Mouse (Mus musculus): ENCODE results near the gene Cd200. TPM values are rescaled to one million over a fixed set of nuclear protein-coding genes. Genes with fewer than 3 reads are reported as not detected.
"Not testable (repeated sequence)": the region's sequence is repeated elsewhere in the genome, so short reads cannot be mapped to it uniquely, and the experiment has no call there.

The Cd200 gene
- 37.2 and 40.1 TPM in 2 replicates for polyA plus RNA-seq (2015; fragmentation: Nextera tagmentation; extraction: Ambion mirVana)

GRCm38 (mm10) chr16:45408425-45409063 is at the start of gene Cd200:
Gene Cd200 (minus strand): TSS chr16:45409053.
- H3K27ac ChIP-seq (ENCODE audit: low read length): peak within 1 kb of the TSS; percentile 63; the same call in 1 of the 2 replicates
- peak within 1 kb of the TSS; percentile 78 for H3K9ac ChIP-seq (replicated peaks; ENCODE audit: low read length)
- H3K4me1 ChIP-seq (ENCODE audit: insufficient read depth, low read length): no peaks in the 10 kb centered on the region
- no peaks in the 10 kb centered on the region for H3K9me3 ChIP-seq (ENCODE audit: low read length)
- peak within 1 kb of the TSS; percentile 69 for H3K4me3 ChIP-seq (ENCODE audit: low read length)
- no peaks in the 10 kb centered on the region for H3K36me3 ChIP-seq (ENCODE audit: insufficient read depth, low read length)
- H3K4me2 ChIP-seq (replicated peaks; ENCODE audit: low read depth, low read length): peak within 1 kb of the TSS; percentile 77
- no peaks in the 10 kb centered on the region; the same call in 1 of the 2 replicates for H3K27me3 ChIP-seq (ENCODE audit: insufficient read depth, low read length)
- 1% methylated on average over 28 of the region's 28 CpGs for WGBS
- ATAC-seq (ENCODE audit: low FRiP score, low TSS enrichment): peak; percentile 95

- ATAC-seq (ENCODE audit: low FRiP score, low TSS enrichment): no peak
- H3K4me3 ChIP-seq (ENCODE audit: low read length): no peak overlapping the region
- H3K4me1 ChIP-seq (ENCODE audit: insufficient read depth, low read length): no peaks in the 10 kb centered on the region
Observed at GRCm38 (mm10) chr16:45454762-45455161, 45.9 kb upstream of the Cd200 start.

GRCm38 (mm10) chr16:45437230-45437739 is 28.4 kb upstream of the Cd200 start:
- 75% methylated on average over 1 of the region's 1 CpGs for WGBS
- H3K4me3 ChIP-seq (ENCODE audit: low read length): no peak overlapping the region
- H3K27me3 ChIP-seq (ENCODE audit: insufficient read depth, low read length): no peaks in the 10 kb centered on the region
- H3K36me3 ChIP-seq (ENCODE audit: insufficient read depth, low read length): no peaks in the 10 kb centered on the region
- no peak overlapping the region for H3K4me2 ChIP-seq (replicated peaks; ENCODE audit: low read depth, low read length)
- H3K9me3 ChIP-seq (ENCODE audit: low read length): no peaks in the 10 kb centered on the region
- ATAC-seq (ENCODE audit: low FRiP score, low TSS enrichment): peak; percentile 23
- no peak overlapping the region for H3K27ac ChIP-seq (ENCODE audit: low read length)
- H3K9ac ChIP-seq (replicated peaks; ENCODE audit: low read length): no peak overlapping the region
- no peaks in the 10 kb centered on the region for H3K4me1 ChIP-seq (ENCODE audit: insufficient read depth, low read length)

More at GRCm38 (mm10) chr16:45454762-45455161, 45.9 kb upstream of the Cd200 start:
- H3K36me3 ChIP-seq (ENCODE audit: insufficient read depth, low read length): no peaks in the 10 kb centered on the region
- no peaks in the 10 kb centered on the region for H3K27me3 ChIP-seq (ENCODE audit: insufficient read depth, low read length)
- no peak overlapping the region for H3K27ac ChIP-seq (ENCODE audit: low read length)
- H3K9me3 ChIP-seq (ENCODE audit: low read length): no peaks in the 10 kb centered on the region; the same call in 1 of the 2 replicates
- H3K4me2 ChIP-seq (replicated peaks; ENCODE audit: low read depth, low read length): no peak overlapping the region
- no peak overlapping the region for H3K9ac ChIP-seq (replicated peaks; ENCODE audit: low read length)

- no peak overlapping the region for H3K4me3 ChIP-seq (ENCODE audit: low read length)
- ATAC-seq (ENCODE audit: low FRiP score, low TSS enrichment): no peak
Observed at GRCm38 (mm10) chr16:45435591-45435990, 26.7 kb upstream of the Cd200 start.

GRCm38 (mm10) chr16:45427651-45428050 is 18.8 kb upstream of the Cd200 start:
- ATAC-seq (ENCODE audit: low FRiP score, low TSS enrichment): no peak; the same call in 1 of the 2 replicates
- Histone ChIP-seq H3K4me3 (ENCODE audit: low read length) (no peak overlapping the region), H3K9me3 (ENCODE audit: low read length) (no peaks in the 10 kb centered on the region), H3K9ac (replicated peaks; ENCODE audit: low read length) (no peak overlapping the region), H3K4me2 (replicated peaks; ENCODE audit: low read depth, low read length) (no peak overlapping the region), H3K36me3 (ENCODE audit: insufficient read depth, low read length) (no peaks in the 10 kb centered on the region), H3K4me1 (ENCODE audit: insufficient read depth, low read length) (no peaks in the 10 kb centered on the region), H3K27me3 (ENCODE audit: insufficient read depth, low read length) (no peaks in the 10 kb centered on the region), H3K27ac (ENCODE audit: low read length) (no peak overlapping the region)
- 91% methylated on average over 9 of the region's 9 CpGs for WGBS

More at GRCm38 (mm10) chr16:45435591-45435990, 26.7 kb upstream of the Cd200 start:
- Histone ChIP-seq H3K27me3 (ENCODE audit: insufficient read depth, low read length) (no peaks in the 10 kb centered on the region), H3K36me3 (ENCODE audit: insufficient read depth, low read length) (no peaks in the 10 kb centered on the region), H3K9ac (replicated peaks; ENCODE audit: low read length) (no peak overlapping the region), H3K9me3 (ENCODE audit: low read length) (no peaks in the 10 kb centered on the region), H3K27ac (ENCODE audit: low read length) (no peak overlapping the region), H3K4me1 (ENCODE audit: insufficient read depth, low read length) (no peaks in the 10 kb centered on the region), H3K4me2 (replicated peaks; ENCODE audit: low read depth, low read length) (no peak overlapping the region)

- H3K9ac ChIP-seq (replicated peaks; ENCODE audit: low read length): no peak overlapping the region
- ATAC-seq (ENCODE audit: low FRiP score, low TSS enrichment): no peak
- no peak overlapping the region for H3K4me2 ChIP-seq (replicated peaks; ENCODE audit: low read depth, low read length)
- no peak overlapping the region for H3K27ac ChIP-seq (ENCODE audit: low read length)
- no peaks in the 10 kb centered on the region for H3K4me1 ChIP-seq (ENCODE audit: insufficient read depth, low read length)
- H3K36me3 ChIP-seq (ENCODE audit: insufficient read depth, low read length): no peaks in the 10 kb centered on the region
- no peaks in the 10 kb centered on the region for H3K9me3 ChIP-seq (ENCODE audit: low read length)
- H3K27me3 ChIP-seq (ENCODE audit: insufficient read depth, low read length): no peaks in the 10 kb centered on the region
- no peak overlapping the region for H3K4me3 ChIP-seq (ENCODE audit: low read length)
Observed at GRCm38 (mm10) chr16:45413497-45413896, 4.6 kb upstream of the Cd200 start.

- not testable (repeated sequence) for H3K27ac ChIP-seq (ENCODE audit: low read length); H3K4me1 ChIP-seq (ENCODE audit: insufficient read depth, low read length); H3K36me3 ChIP-seq (ENCODE audit: insufficient read depth, low read length); H3K27me3 ChIP-seq (ENCODE audit: insufficient read depth, low read length); H3K9me3 ChIP-seq (ENCODE audit: low read length); H3K9ac ChIP-seq (replicated peaks; ENCODE audit: low read length)
- WGBS: 24% methylated on average over 7 of the region's 7 CpGs
- peak overlapping the region; percentile 69 for H3K4me3 ChIP-seq (ENCODE audit: low read length)
- ATAC-seq (ENCODE audit: low FRiP score, low TSS enrichment): peak; percentile 37; the same call in 1 of the 2 replicates
- peak overlapping the region; percentile 77 for H3K4me2 ChIP-seq (replicated peaks; ENCODE audit: low read depth, low read length)
Observed at GRCm38 (mm10) chr16:45409064-45409446, 202 bp upstream of the Cd200 start.

- no peaks in the 10 kb centered on the region; the same call in 1 of the 2 replicates for H3K27me3 ChIP-seq (ENCODE audit: insufficient read depth, low read length)
- no peak for ATAC-seq (ENCODE audit: low FRiP score, low TSS enrichment)
- H3K36me3 ChIP-seq (ENCODE audit: insufficient read depth, low read length): no peaks in the 10 kb centered on the region
- H3K9ac ChIP-seq (replicated peaks; ENCODE audit: low read length): peak overlapping the region; percentile 78
- peak overlapping the region; percentile 77 for H3K4me2 ChIP-seq (replicated peaks; ENCODE audit: low read depth, low read length)
- peak overlapping the region; percentile 63; the same call in 1 of the 2 replicates for H3K27ac ChIP-seq (ENCODE audit: low read length)
- H3K4me1 ChIP-seq (ENCODE audit: insufficient read depth, low read length): no peaks in the 10 kb centered on the region
- H3K9me3 ChIP-seq (ENCODE audit: low read length): no peaks in the 10 kb centered on the region
- WGBS: 34% methylated on average over 9 of the region's 9 CpGs
- peak overlapping the region; percentile 69 for H3K4me3 ChIP-seq (ENCODE audit: low read length)
Observed at GRCm38 (mm10) chr16:45407645-45408400, 1.0 kb downstream of the Cd200 start.

GRCm38 (mm10) chr16:45407091-45407490 is 1.8 kb downstream of the Cd200 start:
- Histone ChIP-seq H3K9me3 (ENCODE audit: low read length) (no peaks in the 10 kb centered on the region), H3K4me2 (replicated peaks; ENCODE audit: low read depth, low read length) (peak overlapping the region; percentile 77; the same call in 1 of the 2 replicates), H3K27me3 (ENCODE audit: insufficient read depth, low read length) (no peaks in the 10 kb centered on the region; the same call in 1 of the 2 replicates), H3K4me1 (ENCODE audit: insufficient read depth, low read length) (no peaks in the 10 kb centered on the region), H3K36me3 (ENCODE audit: insufficient read depth, low read length) (no peaks in the 10 kb centered on the region), H3K9ac (replicated peaks; ENCODE audit: low read length) (no peak overlapping the region), H3K4me3 (ENCODE audit: low read length) (no peak overlapping the region), H3K27ac (ENCODE audit: low read length) (no peak overlapping the region)
- ATAC-seq (ENCODE audit: low FRiP score, low TSS enrichment): no peak
- 91% methylated on average over 5 of the region's 5 CpGs for WGBS

GRCm38 (mm10) chr16:45402951-45403350 is 5.9 kb downstream of the Cd200 start:
- Histone ChIP-seq H3K4me2 (replicated peaks; ENCODE audit: low read depth, low read length) (no peak overlapping the region), H3K4me3 (ENCODE audit: low read length) (no peak overlapping the region), H3K36me3 (ENCODE audit: insufficient read depth, low read length) (no peaks in the 10 kb centered on the region), H3K27me3 (ENCODE audit: insufficient read depth, low read length) (no peaks in the 10 kb centered on the region; the same call in 1 of the 2 replicates), H3K9ac (replicated peaks; ENCODE audit: low read length) (no peak overlapping the region), H3K9me3 (ENCODE audit: low read length) (no peaks in the 10 kb centered on the region), H3K27ac (ENCODE audit: low read length) (no peak overlapping the region), H3K4me1 (ENCODE audit: insufficient read depth, low read length) (no peaks in the 10 kb centered on the region)
- no peak for ATAC-seq (ENCODE audit: low FRiP score, low TSS enrichment)
- WGBS: 78% methylated on average over 2 of the region's 2 CpGs

All from kidney, embryonic 16.5 days (tissue).